Mouse (Mus musculus) kidney, postnatal 25 days (tissue): ENCODE measurements around the gene Ccdc146.
"Not testable (repeated sequence)": the region's sequence is repeated elsewhere in the genome, so short reads cannot be mapped to it uniquely, and the experiment has no call there.

Experiments used
- DNase-seq, 2 experiments: peaks; one replicate each; pipeline ENCODE4 v3.0.0; 2021; ENCODE audit warnings: mixed read lengths in 2 of 2

Ccdc146 gene

DNA sequence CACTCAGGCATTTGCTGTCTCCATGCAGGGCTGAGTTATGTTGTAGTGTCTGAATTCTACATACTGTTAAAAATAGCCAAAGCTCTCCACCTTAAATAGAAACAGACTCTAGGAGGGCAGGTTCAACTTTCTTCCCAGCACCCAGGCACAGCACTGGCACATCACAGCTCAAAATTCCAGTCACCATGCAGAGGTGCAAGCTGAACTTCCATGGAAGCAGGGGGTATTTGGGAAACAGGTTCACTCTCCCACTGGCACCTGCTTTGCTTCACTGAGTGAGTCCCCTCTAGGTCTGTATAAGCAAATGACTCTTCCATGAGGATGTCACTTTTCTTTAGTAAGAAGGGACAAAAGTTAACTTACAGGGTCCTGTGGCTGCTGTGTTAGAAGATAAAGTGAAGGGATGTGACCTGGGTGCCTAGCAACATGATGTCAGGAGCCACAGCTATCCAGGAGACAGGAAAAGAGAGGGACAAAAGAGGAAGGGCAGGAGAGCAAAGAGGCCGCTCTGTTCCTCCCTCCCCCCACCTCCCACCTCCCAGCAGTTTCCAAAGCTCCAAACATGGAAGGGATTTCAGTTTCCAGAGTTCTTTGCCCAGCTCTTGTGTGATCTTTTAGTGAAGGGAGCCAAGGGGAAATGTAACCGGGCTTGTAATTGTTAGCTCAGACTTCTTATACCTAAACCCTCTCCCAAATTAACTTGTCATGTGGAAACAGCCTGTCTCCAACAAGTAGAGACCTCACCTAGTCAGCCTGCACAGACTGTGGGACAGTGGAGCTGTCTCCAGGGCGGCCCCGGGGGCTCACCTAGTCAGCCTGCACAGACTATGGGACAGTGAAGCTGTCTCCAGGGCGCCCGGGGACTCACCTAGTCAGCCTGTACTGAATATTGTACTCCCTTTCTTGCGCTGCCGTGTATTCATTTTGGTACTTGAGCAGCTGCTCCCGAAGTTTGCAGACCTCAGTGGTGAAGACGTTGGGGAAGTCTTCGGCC, 94.5 kb downstream of the Ccdc146 start:
- DNase-seq = no peak

GRCm38 (mm10) chr5:21328560-21328959, 95.9 kb downstream of the Ccdc146 start:
- DNase-seq = no peak

- peak; percentile 66 to 80 for DNase-seq
Observed at GRCm38 (mm10) chr5:21326494-21326893, 98.0 kb downstream of the Ccdc146 start.

GRCm38 (mm10) chr5:21320138-21320537, 104.3 kb downstream of the Ccdc146 start:
- no peak for DNase-seq

- no peak for DNase-seq
Observed at GRCm38 (mm10) chr5:21314696-21315095, 109.8 kb downstream of the Ccdc146 start.

GRCm38 (mm10) chr5:21307165-21307564, 117.3 kb downstream of the Ccdc146 start:
- DNase-seq = no peak

- peak; percentile 46 to 67 for DNase-seq
Observed at GRCm38 (mm10) chr5:21301011-21301410, 123.5 kb downstream of the Ccdc146 start.

DNA sequence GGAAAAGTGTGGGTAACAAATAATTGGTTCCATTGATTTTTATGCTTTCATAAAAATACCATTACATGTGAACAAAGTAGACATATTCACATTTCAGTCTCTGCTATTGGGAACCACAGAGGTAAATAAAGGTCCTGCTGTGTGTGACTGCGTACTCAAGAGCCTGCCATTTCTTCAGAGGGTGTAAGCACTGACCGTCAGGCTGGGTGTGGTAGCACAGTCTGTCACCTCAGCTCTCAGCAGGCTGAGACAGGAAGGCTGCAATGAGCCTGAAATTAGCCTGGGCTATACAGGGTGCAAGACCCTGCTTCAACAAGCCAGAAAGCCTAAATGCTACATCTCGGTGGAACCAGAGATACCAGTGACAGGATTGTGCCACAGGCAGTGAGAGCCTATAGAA, 124.4 kb downstream of the Ccdc146 start:
- DNase-seq = no peak

GRCm38 (mm10) chr5:21299076-21299755, 125.3 kb downstream of the Ccdc146 start:
- no peak for DNase-seq

GRCm38 (mm10) chr5:21295683-21296082, 128.8 kb downstream of the Ccdc146 start:
- no peak for DNase-seq

DNA sequence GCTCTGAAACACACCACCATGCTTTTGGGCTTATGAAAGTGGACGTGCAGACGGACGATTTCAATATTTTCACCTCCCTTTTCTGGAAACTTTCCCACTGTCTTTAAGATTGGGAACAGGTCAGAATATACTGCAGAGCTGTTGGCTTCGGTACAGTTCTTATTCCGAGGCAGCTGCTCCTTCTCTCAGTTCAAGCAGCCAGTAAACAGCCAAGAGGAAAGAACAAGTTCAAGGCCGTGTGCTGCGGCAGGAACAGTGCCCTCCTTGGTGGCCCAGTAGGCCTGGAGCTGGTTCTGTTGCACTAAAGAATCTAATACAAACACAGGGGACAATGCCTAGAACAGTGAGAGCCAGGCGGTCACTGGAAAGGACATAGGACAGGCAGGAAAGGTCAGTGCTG, 133.9 kb downstream of the Ccdc146 start:
- no peak for DNase-seq

DNA sequence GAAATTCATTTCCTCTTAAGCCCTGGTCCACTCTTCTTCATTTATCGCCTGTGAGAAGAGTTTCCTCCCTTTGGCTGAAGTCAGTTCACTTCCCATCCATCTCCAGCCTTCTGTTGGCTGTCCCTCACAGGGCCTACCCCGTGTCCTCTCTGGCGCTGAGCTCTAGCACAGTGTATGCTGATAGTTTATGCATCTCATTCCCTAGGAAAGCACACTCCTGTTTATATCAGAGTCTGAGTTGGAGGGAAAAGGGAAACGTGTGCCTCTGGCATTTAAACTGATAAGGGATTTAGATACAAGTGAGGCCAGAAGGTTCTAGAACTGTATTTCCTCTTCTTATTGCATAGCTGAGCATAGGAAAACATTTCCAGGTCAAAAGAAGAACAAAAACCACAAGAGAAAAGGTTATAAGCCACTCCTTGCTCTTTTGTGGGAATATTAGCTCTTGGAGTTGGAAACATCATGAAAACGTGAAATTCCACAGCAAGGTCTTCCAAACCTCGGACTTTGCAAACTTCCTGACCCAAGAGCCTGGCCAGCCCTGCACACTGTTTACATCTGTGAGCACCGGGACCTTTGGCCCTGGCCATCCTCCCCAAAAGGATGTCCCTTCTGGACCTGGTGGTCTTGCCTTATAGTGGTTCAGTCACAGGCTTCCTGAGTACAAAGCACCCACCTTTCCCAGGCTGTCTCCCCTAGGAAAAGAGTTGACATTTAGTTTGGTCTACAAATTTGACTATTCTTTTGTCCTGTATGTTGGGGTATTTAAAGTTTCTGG, 135.6 kb downstream of the Ccdc146 start:
- DNase-seq = no peak

DNA sequence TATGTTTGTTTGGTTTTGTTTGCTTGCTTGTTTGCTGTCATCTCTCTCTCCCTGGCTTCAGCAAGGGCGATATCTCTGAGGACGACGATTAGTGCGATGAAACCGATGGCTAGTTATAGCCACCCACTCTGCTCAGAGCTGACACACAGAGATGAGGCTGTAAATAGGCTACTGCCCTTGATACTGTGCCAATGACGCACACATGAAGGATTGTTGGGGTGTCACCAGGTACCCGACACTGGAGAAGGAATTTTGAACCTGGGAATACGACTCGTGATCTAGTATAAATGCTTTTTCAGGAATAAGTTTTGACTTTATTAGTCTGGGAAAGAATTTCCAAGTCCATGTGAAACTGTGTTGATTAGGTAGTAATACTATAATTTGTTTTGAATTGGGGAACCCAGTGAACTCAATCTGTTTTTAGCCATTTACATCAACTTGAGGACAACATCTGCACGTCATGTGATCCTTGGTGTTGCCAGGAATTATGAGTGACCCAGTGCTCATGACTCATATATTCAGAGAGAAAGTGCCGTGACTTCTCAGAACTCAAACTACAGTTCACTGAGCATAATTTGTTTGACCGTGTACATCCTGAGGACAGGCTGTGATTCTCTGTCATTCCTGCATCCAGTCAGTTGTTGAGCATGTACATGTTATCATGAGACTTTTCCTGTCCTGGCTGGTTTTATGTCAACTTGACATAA, 141.0 kb downstream of the Ccdc146 start:
- DNase-seq = no peak

GRCm38 (mm10) chr5:21277685-21278084, 146.8 kb downstream of the Ccdc146 start:
- not testable (repeated sequence) for DNase-seq

GRCm38 (mm10) chr5:21271386-21272354, 152.8 kb downstream of the Ccdc146 start:
- no peak for DNase-seq

DNA sequence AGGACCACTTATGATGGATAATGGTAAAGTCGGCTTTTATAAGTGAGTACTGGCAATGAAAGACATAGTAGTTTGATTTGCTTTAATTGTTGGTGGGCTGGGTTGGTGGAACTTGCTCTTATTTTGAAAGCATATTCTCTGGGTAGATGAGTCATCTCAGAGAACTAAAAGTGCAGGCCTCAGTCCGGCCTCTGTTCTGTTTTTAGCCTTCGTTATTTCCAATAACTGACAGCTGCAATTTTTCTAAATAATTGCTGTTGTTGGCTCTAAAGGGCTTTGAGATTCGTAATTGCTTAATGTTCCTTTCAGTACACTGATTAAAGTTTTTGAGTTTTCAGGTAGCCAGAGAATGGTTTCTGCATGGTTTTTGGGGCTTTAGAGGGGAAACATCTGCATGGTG, 153.7 kb downstream of the Ccdc146 start:
- no peak for DNase-seq

GRCm38 (mm10) chr5:21269446-21269845, 155.0 kb downstream of the Ccdc146 start:
- no peak for DNase-seq

- no peak for DNase-seq
Observed at GRCm38 (mm10) chr5:21267090-21267489, 157.4 kb downstream of the Ccdc146 start.

DNA sequence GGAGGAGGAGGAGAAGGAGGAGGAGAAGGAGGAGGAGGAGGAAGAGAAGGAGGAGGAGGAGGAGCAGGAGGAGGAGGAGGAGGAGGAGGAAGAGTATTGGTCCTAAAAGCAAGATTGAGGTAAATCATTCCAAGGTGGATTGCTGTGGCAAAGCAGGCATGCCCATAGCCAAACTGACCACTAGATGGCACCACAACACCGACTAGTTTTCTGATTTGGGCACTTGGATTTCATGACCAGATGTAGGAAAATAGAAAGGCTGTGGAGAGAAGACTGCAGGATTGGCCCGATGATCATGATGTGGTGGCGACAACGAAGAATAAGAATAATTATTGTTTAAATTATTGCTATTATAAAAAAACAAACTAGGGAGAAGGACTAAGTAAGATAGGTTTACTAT, 159.4 kb downstream of the Ccdc146 start:
- DNase-seq = peak; percentile 73 to 89

- DNase-seq = no peak
Observed at GRCm38 (mm10) chr5:21264352-21265021, 160.0 kb downstream of the Ccdc146 start.
